Mouse (Mus musculus): ENCODE measurements at regions not wholly inside any gene's neighbourhood (a gene's known extent, or its start where the extent isn't known, plus 50 kb on each side); places are given as distances from the start of the nearest gene placed in this dataset.

DNA sequence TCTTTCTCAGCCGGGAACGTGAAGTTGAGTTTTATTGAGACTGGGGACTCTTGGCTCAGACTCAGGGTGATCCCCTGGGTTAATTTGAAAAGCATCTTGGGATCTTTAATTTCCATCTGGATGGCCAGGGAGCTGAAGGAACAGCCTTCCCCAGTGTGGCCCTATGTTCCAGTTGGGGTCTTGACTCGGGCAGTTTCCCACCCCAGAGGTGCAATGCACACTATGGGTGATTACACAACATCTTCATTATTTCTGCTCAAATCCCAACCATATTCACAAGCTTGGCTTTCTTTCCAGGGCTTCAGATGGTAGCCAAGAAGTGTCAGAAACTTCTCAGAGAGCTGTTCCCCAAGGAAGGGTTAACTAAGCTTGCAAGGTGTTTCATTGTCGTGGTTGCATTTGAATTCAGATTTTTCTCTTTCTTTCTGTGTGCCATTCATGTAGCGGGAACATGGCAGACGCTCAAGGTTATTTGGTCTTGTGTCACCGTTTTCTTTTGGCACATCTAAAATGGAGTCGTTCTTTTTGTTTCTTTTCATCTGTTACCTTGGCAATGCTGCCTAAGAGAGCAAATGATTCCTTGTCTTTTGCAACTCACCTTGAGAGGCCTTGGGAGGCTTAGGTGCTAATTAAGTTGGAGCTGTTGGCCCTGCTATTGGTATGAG is 179.5 kb downstream of the Fam169b start:
- no peak for DNase-seq (ENCODE audit: low read depth in 2 of 2, low spot score in 2 of 2)

DNA sequence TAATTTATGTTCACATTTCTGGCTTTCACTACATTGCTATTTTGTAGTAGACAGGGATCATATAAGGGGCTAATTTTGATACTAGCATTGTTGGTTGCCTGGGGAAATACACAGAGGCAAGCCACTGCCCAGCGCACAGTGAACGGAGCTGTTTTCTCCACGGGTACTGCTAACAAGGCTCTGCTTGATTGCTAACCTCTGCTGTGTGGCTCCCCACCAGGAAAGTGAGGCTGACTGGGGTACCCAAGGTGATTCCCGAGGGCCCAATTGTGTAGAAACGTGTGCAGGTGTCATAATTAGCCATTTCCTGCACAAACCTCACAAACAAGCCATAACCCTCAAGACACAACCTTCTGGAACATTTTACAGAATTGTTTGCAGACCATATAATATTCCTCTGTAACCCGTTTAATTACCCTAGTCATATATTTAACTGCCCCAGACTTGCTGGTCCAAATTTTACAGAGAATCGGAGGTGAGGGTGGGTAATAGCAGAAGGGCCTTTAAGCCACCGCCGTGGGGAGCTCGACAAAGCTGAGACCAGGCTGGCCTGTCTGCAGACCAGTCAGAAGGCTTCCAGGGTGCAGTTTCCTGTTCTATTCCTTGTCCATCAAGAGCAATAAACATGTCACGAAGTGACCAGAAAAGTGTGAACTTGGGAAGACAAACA is 170.9 kb downstream of the Fam169b start:
- no peak for DNase-seq (ENCODE audit: low read depth in 2 of 2, low spot score in 2 of 2)

DNA sequence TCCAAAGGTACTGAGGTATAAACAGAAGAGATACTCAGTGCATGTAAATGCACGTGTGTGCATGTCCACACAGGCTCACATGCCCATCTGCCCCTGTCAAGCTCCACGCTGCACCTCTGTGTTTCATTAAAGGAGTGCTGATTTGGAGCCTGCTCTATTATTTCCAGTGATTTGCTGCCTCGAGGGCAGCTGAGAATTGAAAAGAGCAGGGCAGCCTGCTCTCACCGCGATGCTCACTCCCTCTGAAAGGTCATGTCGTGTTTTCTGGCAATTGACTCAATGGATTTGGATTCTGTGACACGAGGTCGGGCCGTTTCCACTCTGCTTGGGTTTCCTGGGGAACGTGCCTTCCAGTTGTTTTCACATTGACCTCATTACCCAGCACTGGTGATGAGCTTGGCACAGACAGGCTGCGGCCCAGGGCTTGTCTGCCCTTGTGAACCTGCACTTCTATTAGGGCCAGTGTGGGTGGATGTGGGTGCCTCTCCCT is 167.1 kb downstream of the Fam169b start:
- no peak for DNase-seq (ENCODE audit: low read depth in 2 of 2, low spot score in 2 of 2)

DNA sequence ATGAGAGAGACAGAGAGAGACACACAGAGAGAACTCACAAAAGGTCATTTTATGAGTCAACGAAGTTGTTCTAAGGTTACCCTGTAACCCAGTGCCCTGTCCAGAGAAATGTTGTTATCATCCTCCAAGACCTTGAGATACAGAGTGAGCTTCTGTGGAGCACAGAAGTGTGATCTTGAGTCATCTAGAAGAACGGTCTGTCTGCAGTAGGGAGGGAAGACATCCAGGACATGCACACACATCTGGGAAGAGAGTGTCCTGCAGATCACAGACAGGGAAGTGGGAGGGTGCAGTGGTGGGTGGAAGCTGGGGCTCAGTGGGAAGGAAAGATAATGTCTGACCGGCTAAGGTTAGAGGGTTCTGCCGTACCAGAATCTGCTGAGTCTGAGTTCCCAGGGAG is 155.3 kb downstream of the Fam169b start:
- DNase-seq (ENCODE audit: low read depth in 2 of 2, low spot score in 2 of 2), result no peak

DNA sequence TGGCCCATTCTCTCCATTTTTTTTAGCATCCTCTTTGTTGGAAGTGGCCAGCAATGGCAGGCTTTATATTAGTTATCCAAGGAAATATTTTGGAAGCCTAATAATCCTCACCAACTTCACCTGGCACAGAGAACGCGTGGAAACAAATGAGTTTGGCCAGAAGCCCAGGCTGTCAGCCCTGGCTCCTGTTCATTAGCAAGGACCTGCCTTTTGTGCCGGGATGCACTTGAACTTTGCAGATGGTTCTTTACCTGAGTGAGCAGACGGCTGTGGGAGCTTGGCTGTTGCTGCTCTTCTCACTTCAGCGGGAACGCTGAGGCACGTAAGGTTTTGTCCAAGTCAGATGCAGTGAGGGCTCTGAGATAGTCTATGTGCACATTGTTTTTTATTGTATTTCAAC is 142.3 kb downstream of the Fam169b start:
- DNase-seq (ENCODE audit: low read depth in 2 of 2, low spot score in 2 of 2), result no peak

DNA sequence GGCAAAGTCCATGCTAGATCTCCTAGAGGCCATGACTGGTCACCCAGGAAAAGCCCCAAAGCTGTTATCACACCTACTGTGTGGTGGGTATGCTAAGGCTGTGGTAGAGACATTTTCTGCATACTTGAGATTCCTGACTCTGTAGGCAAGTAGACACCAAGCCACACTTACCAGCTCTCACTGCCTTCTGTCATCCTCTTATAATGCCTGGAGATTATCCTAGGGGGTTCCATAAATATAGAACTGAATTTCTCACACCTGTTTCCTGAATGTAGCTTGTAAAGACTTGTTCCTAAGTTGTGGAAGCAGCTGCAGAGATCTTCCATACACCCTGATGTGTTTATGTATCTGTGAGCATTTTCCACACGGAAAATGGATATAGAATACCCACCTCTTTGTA is 139.1 kb downstream of the Fam169b start:
- DNase-seq (ENCODE audit: low read depth in 2 of 2, low spot score in 2 of 2), result no peak

Measured in CD8-positive naive resting alpha-beta T cell, adult 2 months (primary cell).